Mouse (Mus musculus) forelimb bud, embryonic 11.5 days (tissue): ENCODE measurements around the gene Llph.
A peak's percentile ranks its signal among the peaks of the same experiment; 100 is the strongest.

ENCODE experiments used
- DNase-seq: peaks from one replicate; pipeline ENCODE4 v3.0.0-alpha.2; 2012; ENCODE audit warnings: low read depth, low spot score

Gene Llph

DNA sequence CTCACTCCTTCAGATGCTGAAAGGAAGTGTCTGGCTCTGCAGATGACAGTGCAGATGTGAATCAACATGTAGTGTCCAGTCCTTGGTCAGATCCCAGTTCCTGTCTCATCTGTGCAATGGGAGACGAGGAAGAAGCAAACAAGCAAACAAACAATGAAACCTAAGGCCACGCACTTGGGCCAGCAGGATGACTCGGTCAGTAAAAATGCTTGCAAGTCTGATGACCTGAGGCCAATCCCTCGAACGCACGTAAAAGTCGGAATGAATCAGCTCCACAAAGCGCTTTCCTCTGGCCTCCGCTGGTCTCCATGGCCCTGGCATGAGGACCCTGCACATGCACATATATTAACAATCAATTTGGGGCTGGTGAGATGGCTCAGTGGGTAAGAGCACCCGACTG is 7.9 kb upstream of the Llph start:
- DNase-seq = no peak

DNA sequence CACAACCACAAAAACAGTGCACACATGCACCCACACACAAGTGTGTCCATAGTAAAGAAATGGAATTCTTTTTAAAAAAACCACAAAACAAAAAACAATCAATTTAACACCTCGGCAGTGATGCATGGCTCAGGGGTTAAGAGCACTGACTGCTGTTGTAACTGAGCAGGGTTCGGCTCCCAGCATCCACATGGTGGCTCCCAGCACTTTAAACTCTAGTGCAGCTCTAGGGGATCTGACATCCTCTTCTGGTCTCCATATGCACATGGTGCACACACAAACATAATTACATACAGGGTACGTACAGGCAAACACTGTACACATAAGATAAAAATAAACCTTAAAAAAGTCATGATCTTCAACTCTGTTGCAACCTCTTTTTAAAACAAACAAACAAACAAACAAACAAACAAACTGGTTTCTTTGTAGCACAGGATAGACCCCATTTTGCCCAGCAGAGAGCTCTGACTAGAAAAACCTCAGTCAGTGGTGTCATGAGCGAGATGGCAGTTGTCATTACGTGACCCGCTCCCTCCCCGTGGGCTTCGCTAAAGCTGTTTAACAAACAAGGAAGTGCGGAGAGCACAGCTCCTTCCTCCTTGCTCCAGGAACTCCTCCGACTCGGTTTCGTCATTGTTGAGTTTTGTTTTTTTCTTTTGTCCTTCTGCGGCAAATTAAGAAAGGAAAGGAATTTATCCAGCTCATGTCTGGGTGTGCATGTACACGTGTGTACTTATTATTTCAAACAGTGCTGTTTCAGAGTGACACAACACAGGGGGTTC is 7.1 kb upstream of the Llph start:
- no peak for DNase-seq

DNA sequence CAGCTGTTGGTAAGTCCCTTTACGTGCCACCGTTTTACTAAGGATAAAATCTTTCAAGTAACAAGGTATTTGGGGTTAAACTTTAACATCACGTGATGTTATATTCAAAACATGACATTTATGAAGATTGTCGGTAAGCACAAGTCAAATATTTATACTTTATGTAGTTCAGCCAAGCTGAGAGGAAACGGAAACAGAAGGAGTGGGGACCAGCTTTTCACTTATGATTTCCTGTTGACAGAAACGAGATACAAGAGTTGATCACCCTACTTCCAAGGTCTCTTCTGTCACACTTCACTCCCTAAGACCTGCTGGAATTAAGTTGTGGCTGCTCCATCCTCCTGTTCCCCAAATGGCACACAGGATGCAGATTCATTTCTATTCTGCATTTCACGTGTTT is 6.1 kb upstream of the Llph start:
- no peak for DNase-seq

DNA sequence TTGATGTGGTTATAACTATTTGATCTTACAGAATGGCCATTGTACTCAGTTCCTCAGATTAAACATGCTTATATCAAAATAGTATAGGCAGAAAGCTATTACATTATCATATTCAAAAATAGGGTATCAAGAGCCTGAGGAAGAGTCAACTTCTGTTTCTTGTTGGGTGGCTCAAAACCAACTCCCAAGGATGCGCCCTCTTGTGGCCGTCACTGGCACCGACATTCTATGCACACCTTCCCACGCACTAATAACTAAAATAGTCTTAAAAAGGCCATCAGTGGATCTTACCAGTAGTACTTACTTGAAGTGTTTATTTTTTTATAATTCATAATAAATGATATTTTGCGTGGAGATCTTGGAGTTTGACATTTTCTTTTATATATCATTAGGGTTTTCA is 4.8 kb downstream of the Llph start:
- peak; percentile 70 for DNase-seq

DNA sequence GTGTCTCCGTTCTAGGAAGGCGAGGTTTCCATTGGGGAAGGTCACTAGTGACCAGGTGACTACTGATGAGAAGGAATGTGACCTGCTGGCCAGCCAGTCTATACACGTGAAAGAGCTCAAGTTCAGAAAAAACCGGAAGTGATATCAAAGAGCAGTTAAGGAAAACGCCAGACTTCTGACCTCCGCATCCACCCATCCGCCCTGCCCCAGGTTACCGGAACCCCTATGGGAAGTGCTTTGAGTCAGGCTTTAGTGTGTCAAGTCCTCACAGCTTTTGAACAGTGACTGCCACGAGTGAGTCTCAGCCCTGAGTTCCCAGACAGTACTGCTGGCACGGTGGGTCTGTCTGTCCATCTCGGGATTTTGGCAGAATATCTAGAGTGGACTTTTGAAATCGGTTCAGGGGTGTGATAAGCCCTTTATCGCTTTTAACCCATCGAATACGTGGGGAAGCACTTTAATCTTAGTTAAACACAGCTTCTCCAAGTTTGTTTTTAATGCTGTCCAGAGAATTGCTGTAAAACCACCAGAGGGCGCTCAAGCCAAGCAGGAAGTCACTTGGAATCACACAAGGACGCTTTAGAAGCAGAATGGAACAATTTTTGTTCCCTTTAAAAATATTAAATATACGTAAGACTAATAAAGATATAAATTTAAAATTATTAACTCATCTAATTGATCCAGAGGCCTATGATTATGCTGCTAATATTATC is 6.9 kb downstream of the Llph start:
- DNase-seq = peak; percentile 81

DNA sequence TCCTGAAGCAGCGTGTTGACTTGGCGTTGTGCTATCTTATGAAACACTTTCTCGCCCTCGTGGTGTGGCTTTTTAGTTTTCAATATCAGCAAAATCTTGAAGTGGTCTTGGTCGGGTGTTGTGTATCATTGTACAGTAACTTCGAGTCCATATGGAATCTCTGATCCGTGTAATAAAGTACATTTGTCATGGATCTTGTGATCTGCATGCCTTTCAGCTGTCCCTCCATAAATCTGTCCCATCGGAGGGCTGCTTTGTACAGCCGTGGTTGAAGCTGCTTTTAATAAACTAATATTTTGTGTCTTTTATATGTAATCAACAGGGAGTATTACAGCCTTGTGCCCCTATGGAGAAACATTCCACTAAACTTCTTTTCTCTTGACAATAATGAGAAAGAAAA is 10.0 kb downstream of the Llph start:
- DNase-seq = no peak

DNA sequence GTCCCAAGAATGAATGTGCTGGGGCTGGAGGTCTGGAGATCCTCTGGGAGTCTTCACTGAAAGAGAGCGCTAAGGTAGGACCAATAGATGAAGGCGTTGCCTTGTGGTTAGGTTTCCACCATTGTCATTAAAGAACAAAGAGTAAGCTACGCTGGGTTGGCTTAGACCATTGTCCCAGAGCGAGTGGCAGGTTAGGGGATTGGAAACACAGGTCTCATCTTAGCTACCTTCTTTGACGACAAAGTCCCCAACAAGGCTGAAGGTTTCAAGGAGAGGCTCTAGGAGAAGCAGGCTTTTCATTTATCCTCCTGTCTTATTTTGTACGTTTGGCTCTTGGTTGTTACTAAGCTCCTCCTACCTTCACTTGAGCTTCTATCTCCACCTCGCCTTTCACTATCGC is 11.4 kb downstream of the Llph start:
- no peak for DNase-seq

DNA sequence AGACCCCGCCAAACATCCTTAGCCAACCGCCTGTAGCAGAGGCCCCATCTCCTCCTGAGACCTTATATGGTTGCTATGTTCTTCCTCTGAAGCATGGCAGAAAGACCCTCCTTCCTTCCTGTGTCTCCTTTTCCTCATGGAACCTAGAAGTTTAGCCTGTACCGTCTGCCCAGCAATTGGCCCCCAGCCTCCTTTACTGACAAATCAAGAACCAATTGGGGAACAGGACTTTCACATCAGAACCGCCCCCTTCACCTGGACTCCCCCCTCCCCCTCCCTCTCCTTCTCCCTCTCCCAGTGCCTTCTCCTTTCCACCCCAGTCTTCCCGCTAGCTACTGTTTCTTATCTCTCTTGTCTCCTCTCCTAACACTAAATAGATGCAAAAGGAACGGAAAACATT is 12.6 kb downstream of the Llph start:
- no peak for DNase-seq

DNA sequence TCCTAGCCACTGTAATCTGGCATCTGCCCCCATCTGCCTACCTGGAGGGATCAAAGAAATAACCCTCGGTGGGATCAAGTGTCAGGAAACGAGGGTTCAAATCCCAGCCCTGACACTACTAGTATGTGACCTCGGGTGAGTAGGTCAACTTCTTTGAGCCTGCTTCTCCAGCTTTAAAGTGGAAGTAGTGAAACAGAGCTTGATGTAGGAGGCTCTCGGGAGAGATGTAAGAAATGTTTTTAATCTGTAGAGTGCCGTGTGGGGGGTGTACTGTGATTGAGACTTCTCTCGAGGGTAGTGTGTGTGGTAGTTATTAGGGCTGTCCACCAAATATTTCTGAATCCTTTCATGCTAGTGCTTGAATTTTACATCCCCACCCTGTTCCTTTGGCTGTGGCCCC is 15.6 kb downstream of the Llph start:
- DNase-seq = no peak

DNA sequence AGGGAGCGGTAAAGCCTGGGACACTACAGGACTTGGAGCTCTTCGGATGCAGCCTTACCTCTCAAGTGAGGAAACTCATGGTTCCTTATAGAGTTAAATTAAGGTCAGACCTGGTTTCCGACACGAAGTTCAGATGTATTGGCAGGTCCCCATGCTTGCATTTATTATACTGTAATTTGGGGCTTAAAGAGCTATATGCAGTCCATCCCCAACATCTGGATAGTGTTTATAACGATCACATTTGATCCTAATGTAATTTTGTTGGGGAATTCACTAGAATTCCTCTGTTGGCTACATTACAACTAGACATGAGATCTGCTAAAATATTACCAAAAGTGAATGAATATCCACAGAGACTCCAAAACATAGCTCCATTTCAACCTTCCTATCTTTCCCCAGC is 18.8 kb downstream of the Llph start:
- no peak for DNase-seq

DNA sequence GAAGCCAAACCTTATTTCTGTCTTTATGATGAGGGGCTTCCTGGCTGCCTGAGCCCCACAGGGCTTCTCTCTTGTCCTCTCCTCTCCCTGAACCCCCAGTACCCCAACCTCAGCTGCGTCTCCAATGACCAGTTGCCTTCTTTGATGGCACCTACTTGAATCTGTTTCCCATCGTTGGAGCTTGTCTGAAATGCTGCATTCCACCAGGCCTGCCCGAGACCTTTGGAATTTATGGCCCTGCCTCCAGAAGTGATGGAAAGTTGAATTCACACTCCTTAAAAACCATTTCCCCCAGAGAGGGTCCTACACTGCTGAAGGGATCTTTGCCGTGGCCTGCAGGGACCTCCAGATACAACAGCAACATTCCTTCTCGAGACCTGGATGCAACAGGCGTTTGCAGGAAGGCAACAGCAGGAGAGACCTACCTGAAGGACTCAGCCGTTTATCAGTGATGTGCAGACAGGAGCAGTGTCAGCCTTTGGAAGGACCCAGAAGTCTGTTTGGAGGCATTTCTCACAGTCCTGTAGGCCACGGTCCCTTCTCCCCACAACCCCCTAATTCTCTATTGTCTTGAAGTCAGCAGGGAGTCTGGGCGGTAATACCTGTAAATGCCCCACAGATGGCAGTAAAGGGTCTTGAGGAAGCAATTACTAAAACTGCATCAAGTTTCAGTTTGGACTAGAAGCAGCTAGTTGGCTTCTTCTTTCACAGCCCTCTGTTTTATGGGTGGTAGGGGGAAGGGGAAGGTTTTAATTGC is 20.3 kb downstream of the Llph start:
- peak; percentile 95 for DNase-seq

DNA sequence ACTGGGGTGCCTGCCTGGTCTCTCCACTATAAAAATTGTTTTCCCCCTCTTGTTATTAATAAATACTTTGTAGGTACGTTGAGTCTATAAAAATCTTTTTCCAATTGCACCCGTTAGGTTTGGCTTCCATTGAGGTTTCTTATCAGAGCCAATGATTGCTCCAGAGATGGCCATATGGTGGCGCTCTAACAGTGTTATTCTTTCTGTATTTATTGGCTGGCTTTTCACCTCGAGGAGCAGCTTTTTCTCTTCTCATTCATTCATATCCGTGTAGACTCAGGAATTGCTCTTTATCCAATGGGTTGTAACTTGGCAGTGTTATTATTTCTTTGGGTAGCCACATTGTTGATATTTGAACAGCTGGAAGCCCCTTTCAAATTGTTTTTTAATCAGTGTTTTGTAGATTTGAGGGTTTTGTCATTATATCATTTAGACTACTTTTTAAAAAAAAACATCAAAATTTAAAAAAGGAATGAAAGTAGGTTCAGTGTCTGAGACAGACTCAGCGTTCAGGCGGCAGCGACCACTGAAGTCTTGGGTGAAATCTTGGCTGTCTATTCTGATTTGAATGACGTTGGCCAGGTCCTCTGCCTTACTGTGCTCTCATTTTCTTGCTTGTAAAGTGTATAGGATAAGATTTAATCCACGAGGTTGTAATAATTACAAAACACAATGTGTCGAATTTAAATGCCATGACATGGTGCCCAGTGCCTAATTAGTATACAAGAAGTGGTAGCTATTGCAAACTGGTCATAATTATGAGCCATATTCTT is 24.2 kb downstream of the Llph start:
- no peak for DNase-seq

DNA sequence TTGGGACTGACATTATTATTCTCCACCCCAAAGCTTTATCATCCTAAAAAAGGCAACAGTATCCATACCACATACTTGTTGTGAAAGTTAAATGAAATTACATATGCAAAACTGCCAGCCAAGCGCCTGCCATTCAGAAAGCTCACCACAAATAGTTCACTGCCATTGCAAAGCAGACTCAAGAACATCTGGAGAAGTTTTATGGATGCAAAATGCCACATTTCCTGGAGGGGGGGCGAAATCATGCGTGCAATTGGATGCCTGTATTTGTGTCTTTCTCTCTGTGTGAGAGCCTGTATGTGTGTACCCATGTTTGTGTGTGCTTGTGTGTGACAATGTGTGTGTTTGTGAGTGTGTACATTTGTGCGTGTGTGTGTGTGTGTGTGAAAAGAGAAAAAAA is 24.9 kb downstream of the Llph start:
- no peak for DNase-seq

DNA sequence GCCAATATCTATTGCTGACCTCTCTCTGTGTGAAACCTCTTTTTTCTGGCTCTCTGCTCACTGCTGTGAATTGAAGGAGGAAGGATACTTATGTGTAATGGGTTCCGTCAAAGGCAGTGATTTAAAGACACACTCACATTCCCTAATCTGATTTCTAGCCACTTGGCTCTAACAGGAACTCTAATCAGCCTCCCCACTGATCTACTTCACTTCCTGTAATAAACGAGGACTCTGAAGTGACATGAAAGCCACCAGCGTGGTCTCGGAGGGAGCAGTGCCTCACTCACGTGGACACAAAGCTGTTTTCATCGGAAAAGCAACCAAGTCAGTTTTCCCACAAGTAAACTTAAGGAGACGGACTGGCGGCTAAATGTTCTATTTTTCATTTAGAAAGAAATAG is 25.9 kb downstream of the Llph start:
- DNase-seq = no peak

DNA sequence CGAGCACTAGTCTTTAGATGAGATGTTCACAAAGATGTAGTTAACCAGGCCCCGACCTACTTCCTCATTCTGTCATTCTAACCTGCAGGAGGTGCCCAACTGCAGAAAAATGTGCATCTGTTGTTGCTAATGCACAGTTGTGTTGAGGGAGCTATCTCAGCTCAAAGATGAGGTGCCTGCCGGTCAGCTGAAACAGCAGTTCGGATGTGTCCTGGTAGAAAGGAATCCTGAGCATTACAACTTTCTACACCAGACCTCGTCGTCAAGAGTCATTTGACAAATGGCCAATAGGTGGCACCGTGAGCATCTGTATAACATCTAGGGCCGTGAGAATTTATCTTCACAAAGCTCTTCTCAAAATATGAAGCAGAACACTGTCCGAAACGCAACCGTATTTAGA is 30.4 kb downstream of the Llph start:
- DNase-seq = peak; percentile 72

DNA sequence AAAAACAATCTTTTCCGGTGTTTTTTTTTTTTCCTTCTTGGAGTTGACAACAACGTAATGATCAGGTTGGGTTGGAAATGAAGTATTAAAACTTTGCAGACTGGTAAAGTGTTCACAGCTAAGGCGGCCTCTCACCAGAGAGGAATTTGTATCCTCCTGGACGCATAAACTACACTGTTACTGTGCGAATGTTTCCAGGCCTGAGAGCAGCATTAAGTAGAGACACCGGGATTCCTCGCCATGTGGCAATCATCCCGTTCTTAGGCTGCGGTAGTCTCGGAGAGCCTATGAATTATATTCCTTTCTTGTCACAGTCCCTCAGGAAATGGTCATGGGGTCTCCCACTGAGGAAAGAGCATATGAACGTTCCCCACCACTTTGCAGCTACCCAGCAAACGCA is 40.9 kb downstream of the Llph start:
- DNase-seq = no peak

DNA sequence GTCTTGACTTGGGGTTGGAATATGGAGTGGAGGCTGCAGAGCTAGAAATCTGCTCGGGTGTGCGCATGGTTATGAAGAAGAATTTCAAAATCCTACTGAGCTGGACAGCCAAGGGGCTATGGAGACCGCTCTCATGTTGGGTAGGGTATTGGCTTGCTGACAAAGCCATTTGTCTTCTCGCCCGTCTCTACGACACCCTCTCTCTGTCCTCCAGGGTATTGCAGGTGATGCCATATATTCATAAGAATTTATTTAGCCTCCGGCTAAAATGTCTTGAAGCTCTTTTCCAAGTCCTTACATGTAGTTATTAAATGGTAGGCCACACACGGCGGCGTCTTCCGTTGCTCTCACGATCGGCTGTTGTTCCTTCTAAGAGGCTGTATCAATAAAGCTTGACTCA is 43.1 kb downstream of the Llph start:
- no peak for DNase-seq

DNA sequence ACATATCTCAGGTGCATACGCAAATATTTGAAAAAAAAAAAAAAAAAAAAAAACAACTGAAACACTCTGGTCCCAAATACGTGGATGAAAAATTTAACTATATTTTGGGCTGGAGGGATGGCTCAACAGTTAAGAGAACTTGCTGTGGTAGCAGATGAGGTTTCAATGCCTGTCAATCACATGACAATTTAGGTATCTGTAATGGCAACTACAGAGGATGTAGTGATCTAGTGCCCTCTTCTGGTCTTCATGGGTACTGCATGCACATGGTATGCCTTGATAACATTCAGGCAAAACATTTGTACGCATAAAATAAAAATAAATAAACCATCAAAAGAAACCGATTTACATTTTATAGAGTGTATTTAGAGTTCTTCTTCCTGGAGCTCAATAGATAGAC is 43.9 kb downstream of the Llph start:
- peak; percentile 59 for DNase-seq

DNA sequence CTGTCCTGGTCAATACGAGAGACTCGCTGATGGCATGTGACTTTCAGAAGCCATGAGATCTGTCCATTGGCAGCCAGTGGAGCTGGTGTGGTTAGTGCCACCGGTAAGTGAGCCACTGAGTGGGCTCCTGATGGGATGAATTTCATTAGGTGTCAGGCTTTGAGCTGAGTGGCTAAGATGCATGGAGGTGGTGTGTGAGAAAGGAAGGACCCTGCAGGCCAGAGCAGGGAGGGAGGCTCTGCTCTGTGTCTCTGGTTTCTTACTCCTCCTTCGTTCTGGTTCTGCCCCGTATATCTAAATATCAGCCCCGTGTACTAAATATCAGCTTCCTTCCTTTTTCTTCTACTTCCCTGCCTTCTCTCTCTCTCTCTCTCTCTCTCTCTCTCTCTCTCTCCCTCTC is 44.4 kb downstream of the Llph start:
- no peak for DNase-seq

DNA sequence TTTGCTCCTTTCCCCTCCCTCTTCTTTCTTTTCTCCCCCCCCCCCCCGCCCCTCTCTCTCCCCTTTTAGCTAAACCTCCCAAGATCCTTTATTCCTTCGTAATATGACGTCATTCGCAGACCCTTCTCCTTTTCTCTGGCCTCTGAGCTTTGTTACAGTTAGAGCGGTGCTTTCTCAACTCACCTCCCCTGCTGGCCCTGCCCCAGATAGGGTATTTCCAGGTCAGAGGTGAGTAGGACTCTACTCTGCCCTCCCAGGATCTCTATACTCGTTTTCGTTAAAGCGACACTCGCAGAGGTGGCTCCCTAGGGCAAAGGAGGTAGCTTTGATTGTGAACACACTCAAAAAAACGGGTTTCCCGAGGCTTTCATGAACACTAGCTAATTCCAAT is 45.0 kb downstream of the Llph start:
- no peak for DNase-seq

DNA sequence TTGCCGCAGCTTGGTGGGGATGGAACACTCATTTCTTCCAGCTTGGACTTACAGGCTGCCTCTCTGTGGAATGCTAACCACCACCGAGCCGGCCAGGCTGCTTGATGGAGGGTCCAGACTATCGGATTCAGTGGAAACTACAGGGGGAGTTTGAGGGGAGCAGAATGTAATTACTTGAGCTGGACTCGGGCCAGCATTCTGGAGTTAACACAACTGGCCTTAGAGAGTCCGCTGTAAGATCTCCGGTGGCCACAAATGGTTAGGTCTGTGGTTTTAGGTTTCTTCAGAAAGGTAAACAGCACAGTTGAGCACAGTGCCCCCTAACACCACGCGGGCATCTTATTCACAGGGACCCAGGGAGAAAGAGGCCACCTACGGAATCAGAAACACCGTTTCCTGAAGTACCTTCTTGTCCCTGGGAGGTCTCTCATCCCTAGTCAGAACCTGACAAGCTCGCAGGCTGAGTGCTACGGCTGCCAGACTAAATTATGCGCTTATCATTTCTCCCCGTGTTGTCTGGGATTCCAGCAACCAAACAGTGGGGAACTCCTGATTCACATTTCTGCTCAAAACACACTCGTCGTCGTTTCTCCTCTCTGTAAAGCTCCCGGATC is 45.5 kb downstream of the Llph start:
- peak; percentile 77 for DNase-seq

DNA sequence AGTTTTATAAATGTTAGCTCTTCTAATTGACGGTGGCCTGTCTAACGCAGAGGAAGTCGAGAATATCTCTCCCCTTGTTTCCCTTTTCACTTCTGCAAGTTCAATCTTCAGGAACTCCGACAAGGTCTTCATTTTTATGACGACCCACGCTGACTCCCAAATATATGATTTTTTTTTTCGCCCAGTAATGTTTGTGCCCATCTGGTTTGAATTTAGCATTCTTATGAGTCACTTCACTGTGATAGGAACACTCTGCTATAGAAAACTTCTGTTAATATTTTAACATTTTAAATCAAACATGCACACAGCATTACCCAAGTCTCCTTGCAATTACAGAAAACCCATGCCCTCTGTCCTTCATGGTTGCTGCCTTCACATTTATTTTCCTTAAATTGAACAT is 46.5 kb downstream of the Llph start:
- no peak for DNase-seq
